Mouse (Mus musculus): Measurements from ENCODE around the gene Usp22. TPM values are rescaled to one million over a fixed set of nuclear protein-coding genes. Genes with fewer than 3 reads are reported as not detected.
A peak's percentile ranks its signal among the peaks of the same experiment; 100 is the strongest.

Usp22 gene
- total and polyA plus RNA-seq, 3 experiments = 48.1 to 65.3 (median 54.7) TPM

- no peaks in the 10 kb centered on the region for H3K79me2 ChIP-seq (replicated peaks; ENCODE audit: control insufficient read depth, extremely low read depth, insufficient read depth, poor library complexity, severe bottlenecking)
- no peaks in the 10 kb centered on the region for H3K27me3 ChIP-seq (replicated peaks)
- H3K27ac ChIP-seq (ENCODE audit: insufficient read depth, low read depth) = no peak overlapping the region
- DNase-seq (ENCODE audit: extremely low read depth) = peak; percentile 82
- peaks cover 20% of the 10 kb centered on the region for H3K9me3 ChIP-seq (replicated peaks; ENCODE audit: low read length)
- dilution Hi-C loops (cut with MboI; ENCODE audit: extremely low pct_ligation_motif_present, extremely low pct_unique_long_range_greater_than_20kb, low sequenced_read_pairs) (no loop called here), in situ Hi-C loops (cut with MboI; ENCODE audit: low pct_ligation_motif_present, low pct_unique_long_range_greater_than_20kb, low sequenced_read_pairs) (no loop called here)
- H3K9ac ChIP-seq (ENCODE audit: insufficient read depth, low read depth) = no peak overlapping the region
- H3K4me3 ChIP-seq (replicated peaks in 1 of 3; ENCODE audit: low read depth in 2 of 3, low read length in 2 of 3, poor library complexity in 1 of 3) = no peak overlapping the region
- H3K4me1 ChIP-seq (ENCODE audit: control insufficient read depth in 1 of 2, insufficient read depth in 2 of 2) = peaks cover 36 to 65% of the 10 kb centered on the region in 2 experiments
- no peak overlapping the region for H3K4me2 ChIP-seq (ENCODE audit: insufficient read depth, low read depth, poor library complexity, severe bottlenecking)
- H3K36me3 ChIP-seq (replicated peaks in 1 of 2; ENCODE audit: control insufficient read depth in 1 of 2, insufficient read depth in 1 of 2, low read length in 1 of 2) = no peaks in the 10 kb centered on the region
- TF ChIP-seq ELF1 (IDR thresholded peaks at IDR 0.05; ENCODE audit: low read depth, low read length) = no peak
- no peak for TF ChIP-seq MAX (IDR thresholded peaks at IDR 0.05; ENCODE audit: low read length)
- TF ChIP-seq EP300 (IDR thresholded peaks at IDR 0.05; ENCODE audit: low read length) = peak; percentile 79
- no peak for TF ChIP-seq ZMIZ1 (IDR thresholded peaks at IDR 0.05; ENCODE audit: low read depth, low read length)
- no peak for TF ChIP-seq UBTF (IDR thresholded peaks at IDR 0.05; ENCODE audit: low read depth, low read length)
- TF ChIP-seq ETS1 (conservative IDR thresholded peaks at IDR 0.05; ENCODE audit: low read depth, low read length) = peak; percentile 81
- TF ChIP-seq ZNF384 (IDR thresholded peaks at IDR 0.05; ENCODE audit: low read depth, low read length) = no peak
- peak; percentile 58 for TF ChIP-seq TCF12 (IDR thresholded peaks at IDR 0.05; ENCODE audit: low read depth, low read length)
- no peak for TF ChIP-seq ZC3H11A (IDR thresholded peaks at IDR 0.05; ENCODE audit: low read depth, low read length)
- 0 out of 2 replicates have a peak, but pooled peaks have one; percentile 41 for TF ChIP-seq RCOR1 (conservative IDR thresholded peaks at IDR 0.05; ENCODE audit: low read depth, low read length)
- TF ChIP-seq MYC (IDR thresholded peaks at IDR 0.05; ENCODE audit: low read depth, low read length) = no peak
- TF ChIP-seq KAT2A (IDR thresholded peaks at IDR 0.05; ENCODE audit: insufficient replicate concordance, low read length) = no peak
- peak; percentile 64; the same call in 1 of the 2 replicates for TF ChIP-seq JUND (conservative IDR thresholded peaks at IDR 0.05; ENCODE audit: low read depth, low read length)
- no peak for TF ChIP-seq MXI1 (IDR thresholded peaks at IDR 0.05; ENCODE audit: low read depth, low read length)
- no peak for TF ChIP-seq HCFC1 (IDR thresholded peaks at IDR 0.05; ENCODE audit: low read depth, low read length)
- peak; percentile 69 for TF ChIP-seq BHLHE40 (IDR thresholded peaks at IDR 0.05; ENCODE audit: low read depth, low read length)
- TF ChIP-seq RAD21 (IDR thresholded peaks at IDR 0.05; ENCODE audit: low read depth, low read length) = no peak
- no peak for TF ChIP-seq E2F4 (IDR thresholded peaks at IDR 0.05; ENCODE audit: insufficient replicate concordance, low read depth, low read length)
- no peak for TF ChIP-seq MAFK (IDR thresholded peaks at IDR 0.05; ENCODE audit: insufficient replicate concordance, low read length)
- TF ChIP-seq MEF2A (IDR thresholded peaks at IDR 0.05; ENCODE audit: borderline replicate concordance, low read depth, low read length) = no peak
- no peak for TF ChIP-seq TBP (conservative IDR thresholded peaks at IDR 0.05; ENCODE audit: low read depth, low read length)
- no peak for TF ChIP-seq ZKSCAN1 (IDR thresholded peaks at IDR 0.05; ENCODE audit: borderline replicate concordance, low read depth, low read length)
- no peak for TF ChIP-seq SIN3A (IDR thresholded peaks at IDR 0.05; ENCODE audit: low read length)
- peak; percentile 44; the same call in 1 of the 2 replicates for TF ChIP-seq MAZ (IDR thresholded peaks at IDR 0.05; ENCODE audit: low read depth, low read length)
- TF ChIP-seq POLR2A (IDR thresholded peaks at IDR 0.05; ENCODE audit: low read depth, low read length) = no peak
- peak; percentile 37; the same call in 1 of the 2 replicates for TF ChIP-seq JUN (IDR thresholded peaks at IDR 0.05; ENCODE audit: insufficient read depth, low read depth, low read length)
- TF ChIP-seq PAX5 (IDR thresholded peaks at IDR 0.05; ENCODE audit: low read length) = no peak
- TF ChIP-seq CTCF (conservative IDR thresholded peaks at IDR 0.05 in 1 of 2, IDR thresholded peaks at IDR 0.05 in 1 of 2; ENCODE audit: low read depth in 2 of 2, low read length in 2 of 2) = no peak
- TF ChIP-seq CHD2 (IDR thresholded peaks at IDR 0.05; ENCODE audit: low read length) = no peak; the same call in 1 of the 2 replicates
- TF ChIP-seq NELFE (IDR thresholded peaks at IDR 0.05; ENCODE audit: low read depth, low read length) = no peak
- no peak for TF ChIP-seq POLR2AphosphoS2 (IDR thresholded peaks at IDR 0.05; ENCODE audit: low read depth, low read length)
- TF ChIP-seq IRF4 (IDR thresholded peaks at IDR 0.05; ENCODE audit: low read depth, low read length) = peak; percentile 67
- no peak for TF ChIP-seq USF1 (IDR thresholded peaks at IDR 0.05; ENCODE audit: low read depth, low read length)
- no peak for TF ChIP-seq CHD1 (IDR thresholded peaks at IDR 0.05; ENCODE audit: low read depth, low read length)
- TF ChIP-seq NRF1 (IDR thresholded peaks at IDR 0.05; ENCODE audit: low read depth, low read length) = no peak
- TF ChIP-seq USF2 (conservative IDR thresholded peaks at IDR 0.05; ENCODE audit: low read depth, low read length) = no peak
- TF ChIP-seq GABPA (IDR thresholded peaks at IDR 0.05; ENCODE audit: insufficient replicate concordance, low read depth, low read length) = no peak
- no peak for TF ChIP-seq SMC3 (IDR thresholded peaks at IDR 0.05; ENCODE audit: low read depth, low read length)
These were observed 54.8 kb downstream of the Usp22 start for GRCm38 (mm10) chr11:61119996-61120583.

All from CH12.LX (cell line).